In genomic region chr14:50356725-50357124, GRCm38 (mm10) we compare ENCODE assay signal across 25 mouse cellular contexts. TPM values are rescaled to one million over a fixed set of nuclear protein-coding genes. Genes with fewer than 3 reads are reported as not detected.
"Had no signal": no experiment of that assay in that cellular context is flagged by ENCODE, and none has a peak within 500 bp of the region (broad histone marks: within the 10 kb centered on the region; RNA-seq: fewer than 3 reads in every experiment).

No protein-coding gene starts in this region.

- H3K9ac ChIP-seq: neural tube, embryonic 13.5 days; neural tube, embryonic 15.5 days; stomach, embryonic 15.5 days had no signal

- H3K27ac ChIP-seq: neural tube, embryonic 13.5 days; neural tube, embryonic 15.5 days; stomach, embryonic 15.5 days; stomach, postnatal 0 days had no signal

- H3K4me3 ChIP-seq: neural tube, embryonic 13.5 days; neural tube, embryonic 15.5 days; stomach, embryonic 15.5 days had no signal

- H3K4me2 ChIP-seq: neural tube, embryonic 13.5 days; neural tube, embryonic 15.5 days; stomach, embryonic 15.5 days had no signal

- H3K36me3 ChIP-seq: neural tube, embryonic 13.5 days; neural tube, embryonic 15.5 days; stomach, embryonic 15.5 days had no signal

- H3K27me3 ChIP-seq: neural tube, embryonic 13.5 days; neural tube, embryonic 15.5 days; stomach, embryonic 15.5 days had no signal

- H3K4me1 ChIP-seq: neural tube, embryonic 13.5 days; neural tube, embryonic 15.5 days; stomach, embryonic 15.5 days had no signal

- DNase-seq: retina, postnatal 1 day; right cerebral cortex, adult 18-20 months; right cerebral cortex, postnatal 14 days; right cerebral cortex, postnatal 25 days; right cerebral cortex, postnatal 4 days; spleen, adult 18-20 months; thymus, adult 18-20 months; thymus, adult 2 months; thymus, postnatal 14 days; thymus, postnatal 25 days; thymus, postnatal 36 days; thymus, postnatal 4 days had no signal

- H3K9me3 ChIP-seq: neural tube, embryonic 13.5 days; neural tube, embryonic 15.5 days; stomach, embryonic 15.5 days had no signal

RNA-seq across cellular contexts. Expression of gene Tlr11, which starts 1.0 kb away (rescaled TPM):
- polyA plus RNA-seq: neural tube, embryonic 13.5 days; neural tube, embryonic 14.5 days; neural tube, embryonic 15.5 days; stomach, embryonic 14.5 days; stomach, embryonic 15.5 days; stomach, embryonic 16.5 days; stomach, postnatal 0 days had no signal

RNA-seq across cellular contexts. Expression of gene Olfr735, which starts 8.1 kb away (rescaled TPM):
- total RNA-seq: neutrophil, adult 5-6 weeks had no signal
- polyA plus RNA-seq: neural tube, embryonic 13.5 days; neural tube, embryonic 14.5 days; neural tube, embryonic 15.5 days; small intestine, adult 2 months; spleen, adult 2 months; stomach, embryonic 14.5 days; stomach, embryonic 15.5 days; stomach, embryonic 16.5 days; stomach, postnatal 0 days; thymus, adult 2 months had no signal

RNA-seq across cellular contexts. Expression of gene Olfr736, which starts 24.2 kb away (rescaled TPM):
- total RNA-seq: neutrophil, adult 5-6 weeks had no signal
- polyA plus RNA-seq: neural tube, embryonic 13.5 days; neural tube, embryonic 14.5 days; neural tube, embryonic 15.5 days; small intestine, adult 2 months; spleen, adult 2 months; stomach, embryonic 14.5 days; stomach, embryonic 15.5 days; stomach, embryonic 16.5 days; stomach, postnatal 0 days; testis, adult 2 months; thymus, adult 2 months; thymus, postnatal 0 days; urinary bladder, adult 2 months had no signal

RNA-seq across cellular contexts. Expression of gene Olfr734, which starts 30.2 kb away (rescaled TPM):
- total RNA-seq: neutrophil, adult 5-6 weeks had no signal
- polyA plus RNA-seq: neural tube, embryonic 13.5 days; neural tube, embryonic 14.5 days; neural tube, embryonic 15.5 days; small intestine, adult 2 months; spleen, adult 2 months; stomach, embryonic 14.5 days; stomach, embryonic 15.5 days; stomach, embryonic 16.5 days; stomach, postnatal 0 days; thymus, adult 2 months; thymus, postnatal 0 days; urinary bladder, adult 2 months had no signal

RNA-seq across cellular contexts. Expression of gene Olfr738, which starts 50.6 kb away (rescaled TPM):
- total RNA-seq: neutrophil, adult 5-6 weeks had no signal
- polyA plus RNA-seq: neural tube, embryonic 13.5 days; neural tube, embryonic 14.5 days; neural tube, embryonic 15.5 days; small intestine, adult 2 months; spleen, adult 2 months; stomach, embryonic 14.5 days; stomach, embryonic 15.5 days; stomach, embryonic 16.5 days; stomach, postnatal 0 days; thymus, adult 2 months; thymus, postnatal 0 days; urinary bladder, adult 2 months had no signal
